Mouse (Mus musculus) CH12.LX (cell line): ENCODE results near the gene Strn. TPM values are rescaled to one million over a fixed set of nuclear protein-coding genes. Genes with fewer than 3 reads are reported as not detected.

Experiments
- DNase-seq: peaks from one replicate; pipeline ENCODE4 v3.0.0-alpha.2; 2013; ENCODE audit errors: extremely low read depth
- H3K27ac ChIP-seq: 2 replicates; pipeline ENCODE4 v1.5.1; 2012; ENCODE audit warnings: low read depth, mild to moderate bottlenecking, control low read depth, moderate library complexity; ENCODE audit not compliant: insufficient read depth
- H3K27me3 ChIP-seq: replicated peaks from 2 replicates; pipeline ENCODE3; 2012; ENCODE audit warnings: inconsistent platforms
- H3K36me3 ChIP-seq, 2 experiments: replicated peaks in 1 of 2; 2 replicates each; pipeline versions ENCODE3 to v1.6.1; 2012; ENCODE audit warnings: inconsistent platforms in 1 of 2, low read length in 1 of 2, mild to moderate bottlenecking in 1 of 2, mixed read lengths in 1 of 2, moderate library complexity in 1 of 2; ENCODE audit not compliant: control insufficient read depth in 1 of 2, insufficient read depth in 1 of 2
- H3K4me1 ChIP-seq, 2 experiments: 2 replicates each; pipeline ENCODE4 v1.6.1; 2012; ENCODE audit warnings: inconsistent platforms in 1 of 2, moderate library complexity in 1 of 2; ENCODE audit not compliant: insufficient read depth in 2 of 2, control insufficient read depth in 1 of 2
- H3K4me2 ChIP-seq: 2 replicates; pipeline ENCODE4 v1.6.1; 2012; ENCODE audit warnings: low read depth, mild to moderate bottlenecking, control low read depth; ENCODE audit not compliant: poor library complexity, insufficient read depth, severe bottlenecking
- H3K4me3 ChIP-seq, 3 experiments: fragments of 150-350 bp in 1 of 3; sonication (generic) in 1 of 3; replicated peaks in 1 of 3; 2 replicates each; pipeline versions ENCODE3 to v1.5.1; 2011 to 2012; ENCODE audit warnings: low read depth in 2 of 3, low read length in 2 of 3, mild to moderate bottlenecking in 2 of 3, moderate library complexity in 2 of 3, control low read depth in 1 of 3, improper control_type of control experiment in 1 of 3, inconsistent platforms in 1 of 3, mixed read lengths in 1 of 3; ENCODE audit not compliant: poor library complexity in 1 of 3
- H3K79me2 ChIP-seq: replicated peaks from 2 replicates; pipeline ENCODE4 v1.6.1; 2012; ENCODE audit warnings: mild to moderate bottlenecking, moderate library complexity; ENCODE audit not compliant: control insufficient read depth, poor library complexity, insufficient read depth, severe bottlenecking; ENCODE audit errors: extremely low read depth
- H3K9ac ChIP-seq: 2 replicates; pipeline ENCODE4 v1.6.1; 2012; ENCODE audit warnings: low read depth, mild to moderate bottlenecking, control low read depth, moderate library complexity; ENCODE audit not compliant: insufficient read depth
- H3K9me3 ChIP-seq: replicated peaks from 2 replicates; pipeline ENCODE3; 2012; ENCODE audit warnings: low read length, inconsistent platforms, mixed read lengths
- CHD1 ChIP-seq: IDR thresholded peaks from 2 replicates; pipeline ENCODE4 v1.6.1; 2012; ENCODE audit warnings: low read depth, low read length, improper control_type of control experiment, inconsistent platforms
- CTCF ChIP-seq, 2 experiments: IDR thresholded peaks in 1 of 2; conservative IDR thresholded peaks in 1 of 2; 2 replicates each; pipeline ENCODE4 v1.5.1; 2011 to 2012; ENCODE audit warnings: low read depth in 2 of 2, low read length in 2 of 2, improper control_type of control experiment in 1 of 2, inconsistent platforms in 1 of 2, mild to moderate bottlenecking in 1 of 2, moderate library complexity in 1 of 2
- ETS1 ChIP-seq: conservative IDR thresholded peaks from 2 replicates; pipeline ENCODE4 v1.6.1; 2012; ENCODE audit warnings: low read depth, mild to moderate bottlenecking, inconsistent platforms, low read length, improper control_type of control experiment, moderate library complexity
- JUN ChIP-seq: IDR thresholded peaks from 2 replicates; pipeline ENCODE4 v1.6.1; 2011; ENCODE audit warnings: low read depth, mild to moderate bottlenecking, low read length, improper control_type of control experiment, moderate library complexity; ENCODE audit not compliant: insufficient read depth
- KAT2A ChIP-seq: IDR thresholded peaks from 2 replicates; pipeline ENCODE4 v1.6.1; 2012; ENCODE audit warnings: low read length, improper control_type of control experiment, inconsistent platforms; ENCODE audit not compliant: insufficient replicate concordance
- MAFK ChIP-seq: IDR thresholded peaks from 2 replicates; pipeline ENCODE4 v1.6.1; 2011; ENCODE audit warnings: low read length, improper control_type of control experiment; ENCODE audit not compliant: insufficient replicate concordance
- MAZ ChIP-seq: IDR thresholded peaks from 2 replicates; pipeline ENCODE4 v1.6.1; 2012; ENCODE audit warnings: low read depth, mild to moderate bottlenecking, inconsistent platforms, low read length, improper control_type of control experiment, moderate library complexity
- MXI1 ChIP-seq: IDR thresholded peaks from 2 replicates; pipeline ENCODE4 v1.6.1; 2011; ENCODE audit warnings: mild to moderate bottlenecking, low read depth, low read length, improper control_type of control experiment
- POLR2A ChIP-seq: IDR thresholded peaks from 2 replicates; pipeline ENCODE4 v1.6.1; 2011; ENCODE audit warnings: low read depth, mild to moderate bottlenecking, improper control_type of control experiment, low read length
- RAD21 ChIP-seq: IDR thresholded peaks from 2 replicates; pipeline ENCODE4 v1.6.1; 2011; ENCODE audit warnings: low read depth, mild to moderate bottlenecking, low read length, improper control_type of control experiment, moderate library complexity
- RCOR1 ChIP-seq: conservative IDR thresholded peaks from 2 replicates; pipeline ENCODE4 v1.6.1; 2012; ENCODE audit warnings: low read depth, mild to moderate bottlenecking, inconsistent platforms, low read length, improper control_type of control experiment
- SMC3 ChIP-seq: IDR thresholded peaks from 2 replicates; pipeline ENCODE4 v1.6.1; 2011; ENCODE audit warnings: low read depth, low read length, improper control_type of control experiment
- TCF12 ChIP-seq: IDR thresholded peaks from 2 replicates; pipeline ENCODE4 v1.6.1; 2014; ENCODE audit warnings: low read depth, mild to moderate bottlenecking, inconsistent platforms, low read length, improper control_type of control experiment
- UBTF ChIP-seq: IDR thresholded peaks from 2 replicates; pipeline ENCODE4 v1.6.1; 2012; ENCODE audit warnings: low read depth, mild to moderate bottlenecking, inconsistent platforms, low read length, improper control_type of control experiment, moderate library complexity
- USF1 ChIP-seq: IDR thresholded peaks from 2 replicates; pipeline ENCODE4 v1.6.1; 2014; ENCODE audit warnings: low read depth, mild to moderate bottlenecking, inconsistent platforms, low read length, improper control_type of control experiment
- dilution Hi-C: fragments of 300-500 bp; cut with MboI; formaldehyde crosslinking; loops from 2 replicates; pipeline ENCODE4 v1.14.3; 2020; ENCODE audit warnings: low sequenced_read_pairs; ENCODE audit not compliant: extremely low pct_unique_long_range_greater_than_20kb, extremely low pct_ligation_motif_present
- in situ Hi-C: fragments of 300-500 bp; cut with MboI; formaldehyde crosslinking; loops from 3 replicates; pipeline ENCODE4 v1.14.3; 2019; ENCODE audit warnings: low sequenced_read_pairs, low pct_ligation_motif_present, low pct_unique_long_range_greater_than_20kb, mixed read lengths
- polyA plus RNA-seq: library from polyadenylated mRNA; unstranded; fragments of >175 nt; gene quantifications from 2 replicates; pipeline ENCODE4 v1.2.1, GENCODE M21; 2012; ENCODE audit warnings: low read depth; ENCODE audit not compliant: insufficient read length
- total RNA-seq, 2 experiments: library from RNA; depleted of rRNA; stranded (reverse); fragments of 300-350 nt in 1 of 2; fragments of >200 nt in 1 of 2; gene quantifications; 2 replicates each; pipeline ENCODE4 v1.2.3; 2012 to 2014

The Strn gene
- total and polyA plus RNA-seq, 3 experiments = 9.9 to 14.3 (median 12.3) TPM

- dilution Hi-C loops = no loop called here
- Histone ChIP-seq H3K4me1 (peaks cover 0 to 17% of the 10 kb centered on the region in 2 experiments; a peak in 2 of 4 replicates), H3K27me3 (no peaks in the 10 kb centered on the region)
Observed at GRCm38 (mm10) chr17:78721690-78722089, 15.3 kb downstream of the Strn start.

GRCm38 (mm10) chr17:78719086-78719485 is 17.9 kb downstream of the Strn start:
- TF ChIP-seq JUN (no peak), TCF12 (no peak), MAFK (no peak), POLR2A (no peak), UBTF (no peak), MXI1 (no peak), CHD1 (no peak), ETS1 (no peak), CTCF (conservative IDR thresholded peaks at IDR 0.05 in 1 of 2, IDR thresholded peaks at IDR 0.05 in 1 of 2; ENCODE audit: low read depth in 2 of 2, low read length in 2 of 2) (no peak)
- TF ChIP-seq, all 38 proteins: peak for 0

More at GRCm38 (mm10) chr17:78721690-78722089, 15.3 kb downstream of the Strn start:
- H3K4me2 ChIP-seq = no peak overlapping the region
- no peak for DNase-seq
- H3K36me3 ChIP-seq = peaks cover 0 to 21% of the 10 kb centered on the region in 2 experiments
- H3K27ac ChIP-seq = no peak overlapping the region
- H3K9me3 ChIP-seq = peaks cover 6% of the 10 kb centered on the region
- in situ Hi-C loops = no loop called here
- TF ChIP-seq MAZ (no peak), ETS1 (no peak), RCOR1 (no peak), JUN (no peak), KAT2A (no peak), RAD21 (no peak), SMC3 (no peak), USF1 (no peak)
- H3K4me3 ChIP-seq = no peak overlapping the region
- no peak overlapping the region for H3K9ac ChIP-seq
- H3K79me2 ChIP-seq = peaks cover 2% of the 10 kb centered on the region; the same call in 1 of the 2 replicates

More at GRCm38 (mm10) chr17:78719086-78719485, 17.9 kb downstream of the Strn start:
- H3K36me3 ChIP-seq = peaks cover 0 to 21% of the 10 kb centered on the region in 2 experiments
- no peak overlapping the region for H3K4me2 ChIP-seq
- H3K79me2 ChIP-seq = no peaks in the 10 kb centered on the region
- H3K27ac ChIP-seq = no peak overlapping the region
- no peak for DNase-seq
- in situ Hi-C loops = no loop called here
- no peak overlapping the region for H3K4me3 ChIP-seq
- H3K9ac ChIP-seq = no peak overlapping the region
- no peaks in the 10 kb centered on the region for H3K27me3 ChIP-seq
- peaks cover 0 to 15% of the 10 kb centered on the region in 2 experiments; a peak in 2 of 4 replicates for H3K4me1 ChIP-seq
- dilution Hi-C loops = no loop called here
- H3K9me3 ChIP-seq = peaks cover 6% of the 10 kb centered on the region
